Mouse (Mus musculus): ENCODE data around the gene Gpr3. TPM values are rescaled to one million over a fixed set of nuclear protein-coding genes. Genes with fewer than 3 reads are reported as not detected.

Gene Gpr3
- 0.62 and 1.1 TPM in 2 replicates for polyA plus RNA-seq (2014; fragmentation: Nextera tagmentation; extraction: Ambion mirVana)

DNA sequence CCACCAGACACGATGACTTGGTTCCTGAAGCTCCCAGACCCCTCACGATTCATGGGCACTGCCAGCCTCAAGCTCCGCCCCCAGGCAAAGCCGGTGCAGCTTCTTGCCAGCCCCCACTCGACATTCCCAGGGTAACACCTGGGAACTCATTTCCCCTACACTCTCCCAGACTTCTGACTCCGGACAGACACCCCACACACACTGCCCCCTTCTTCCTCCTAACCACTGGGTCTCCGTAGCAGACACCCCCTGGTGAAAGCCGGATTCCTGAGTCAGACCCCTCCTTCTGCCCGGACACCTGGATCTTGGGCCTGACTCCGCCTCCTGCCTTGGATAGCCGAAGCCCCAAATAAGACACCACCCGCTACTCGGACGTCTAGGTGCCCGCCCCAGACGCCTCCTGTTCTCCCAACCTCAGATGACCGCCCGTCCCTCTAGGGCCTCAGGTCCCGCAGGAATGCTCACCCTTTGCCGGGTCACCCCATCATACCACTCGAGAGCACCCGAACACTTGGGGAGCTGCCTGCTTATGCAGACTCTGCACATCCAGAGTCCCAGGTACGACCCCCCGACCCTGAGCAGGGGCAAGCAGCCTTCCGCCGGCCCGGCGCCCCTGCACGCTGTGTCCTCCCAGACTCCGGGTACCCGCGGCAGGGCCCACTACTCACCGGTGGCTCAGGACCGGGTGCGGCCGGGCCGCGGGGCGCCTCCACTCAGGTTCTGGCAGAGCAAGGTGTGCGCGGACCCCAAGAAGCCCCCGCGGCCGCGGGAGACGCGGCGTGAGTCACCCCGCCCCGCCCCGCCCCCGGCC lies at the start of gene Gpr3, which contains the start of gene Cd164l2:
Gene Gpr3 (minus strand): TSS at position 786 of the 811 bp plus-strand sequence.
Gene Cd164l2 (plus strand): TSS at position 381 of the 811 bp plus-strand sequence.
- Histone ChIP-seq H3K27ac (ENCODE audit: low read depth, low read length) (no peak within 1 kb of the TSS), H3K36me3 (ENCODE audit: control insufficient read depth, insufficient read depth, low read length) (no peaks in the 10 kb centered on the region), H3K4me2 (ENCODE audit: low read length) (peak within 1 kb of the TSS; percentile 94), H3K9me3 (replicated peaks; ENCODE audit: control insufficient read depth, low read length) (no peaks in the 10 kb centered on the region), H3K4me1 (ENCODE audit: control insufficient read depth, insufficient read depth, low read length) (peaks cover 13% of the 10 kb centered on the region), H3K27me3 (replicated peaks; ENCODE audit: control insufficient read depth, insufficient read depth, low read length) (peaks cover 8% of the 10 kb centered on the region; the same call in 1 of the 2 replicates), H3K4me3 (ENCODE audit: low read depth, low read length) (peak within 1 kb of the TSS; percentile 60), H3K9ac (ENCODE audit: low read length) (peak within 1 kb of the TSS; percentile 69)
- ATAC-seq = peak; percentile 57
- WGBS = 1% methylated on average over 52 of the region's 52 CpGs
- no peak for DNase-seq (ENCODE audit: low spot score)

GRCm38 (mm10) chr4:133261641-133262374 lies 49.5 kb upstream of the Gpr3 start:
- no peak for DNase-seq (ENCODE audit: low spot score)
- no peak for ATAC-seq
- Histone ChIP-seq H3K4me3 (ENCODE audit: low read depth, low read length) (no peak overlapping the region), H3K4me2 (ENCODE audit: low read length) (no peak overlapping the region), H3K36me3 (ENCODE audit: control insufficient read depth, insufficient read depth, low read length) (peaks cover 27% of the 10 kb centered on the region), H3K27me3 (replicated peaks; ENCODE audit: control insufficient read depth, insufficient read depth, low read length) (0 out of 2 replicates have a peak, but pooled peaks cover 4% of the 10 kb centered on the region), H3K4me1 (ENCODE audit: control insufficient read depth, insufficient read depth, low read length) (no peaks in the 10 kb centered on the region), H3K27ac (ENCODE audit: low read depth, low read length) (no peak overlapping the region), H3K9me3 (replicated peaks; ENCODE audit: control insufficient read depth, low read length) (no peaks in the 10 kb centered on the region), H3K9ac (ENCODE audit: low read length) (no peak overlapping the region)
- 61% methylated on average over 10 of the region's 10 CpGs for WGBS

- no peaks in the 10 kb centered on the region for H3K36me3 ChIP-seq (ENCODE audit: control insufficient read depth, insufficient read depth, low read length)
- WGBS = 81% methylated on average over 12 of the region's 12 CpGs
- H3K27ac ChIP-seq (ENCODE audit: low read depth, low read length) = no peak overlapping the region
Observed at GRCm38 (mm10) chr4:133257798-133258408, 45.6 kb upstream of the Gpr3 start.

GRCm38 (mm10) chr4:133257230-133257629 lies 44.9 kb upstream of the Gpr3 start:
- no peak overlapping the region for H3K4me3 ChIP-seq (ENCODE audit: low read depth, low read length)
- peaks cover 16% of the 10 kb centered on the region; the same call in 1 of the 2 replicates for H3K27me3 ChIP-seq (replicated peaks; ENCODE audit: control insufficient read depth, insufficient read depth, low read length)
- no peaks in the 10 kb centered on the region for H3K36me3 ChIP-seq (ENCODE audit: control insufficient read depth, insufficient read depth, low read length)
- no peak for DNase-seq (ENCODE audit: low spot score)
- H3K4me2 ChIP-seq (ENCODE audit: low read length) = no peak overlapping the region
- no peak overlapping the region for H3K27ac ChIP-seq (ENCODE audit: low read depth, low read length)
- no peak for ATAC-seq
- 30% methylated on average over 11 of the region's 12 CpGs for WGBS
- H3K4me1 ChIP-seq (ENCODE audit: control insufficient read depth, insufficient read depth, low read length) = no peaks in the 10 kb centered on the region
- H3K9me3 ChIP-seq (replicated peaks; ENCODE audit: control insufficient read depth, low read length) = no peaks in the 10 kb centered on the region
- no peak overlapping the region for H3K9ac ChIP-seq (ENCODE audit: low read length)

More at GRCm38 (mm10) chr4:133257798-133258408, 45.6 kb upstream of the Gpr3 start:
- H3K4me3 ChIP-seq (ENCODE audit: low read depth, low read length) = no peak overlapping the region
- ATAC-seq = no peak
- no peak overlapping the region for H3K4me2 ChIP-seq (ENCODE audit: low read length)
- no peak for DNase-seq (ENCODE audit: low spot score)
- no peaks in the 10 kb centered on the region for H3K4me1 ChIP-seq (ENCODE audit: control insufficient read depth, insufficient read depth, low read length)
- peaks cover 11% of the 10 kb centered on the region; the same call in 1 of the 2 replicates for H3K27me3 ChIP-seq (replicated peaks; ENCODE audit: control insufficient read depth, insufficient read depth, low read length)
- no peak overlapping the region for H3K9ac ChIP-seq (ENCODE audit: low read length)
- H3K9me3 ChIP-seq (replicated peaks; ENCODE audit: control insufficient read depth, low read length) = no peaks in the 10 kb centered on the region

DNA sequence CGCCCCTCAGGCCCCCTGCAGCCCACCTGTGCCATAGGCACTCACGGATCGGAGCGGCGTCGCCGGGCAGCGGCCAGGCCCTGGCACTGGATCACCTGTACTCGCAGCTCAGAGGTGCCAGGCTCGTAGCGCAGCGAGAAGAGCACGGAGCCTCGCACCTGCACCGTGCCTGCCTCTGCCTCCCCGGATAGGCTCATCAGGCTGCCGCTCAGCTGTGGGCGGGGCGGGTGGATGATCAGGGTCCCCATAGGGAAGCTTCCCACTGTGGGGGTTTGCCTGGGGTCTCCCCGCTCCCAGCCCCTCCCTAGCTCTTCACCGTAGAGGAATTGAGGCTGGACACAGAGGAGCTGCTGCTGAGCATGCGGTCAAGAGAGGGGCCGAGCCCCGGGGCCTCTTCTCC lies 44.5 kb upstream of the Gpr3 start:
- ATAC-seq (no peak), DNase-seq (ENCODE audit: low spot score) (no peak)
- Histone ChIP-seq H3K36me3 (ENCODE audit: control insufficient read depth, insufficient read depth, low read length) (no peaks in the 10 kb centered on the region), H3K27me3 (replicated peaks; ENCODE audit: control insufficient read depth, insufficient read depth, low read length) (peaks cover 20% of the 10 kb centered on the region), H3K4me2 (ENCODE audit: low read length) (no peak overlapping the region), H3K4me1 (ENCODE audit: control insufficient read depth, insufficient read depth, low read length) (no peaks in the 10 kb centered on the region), H3K9me3 (replicated peaks; ENCODE audit: control insufficient read depth, low read length) (no peaks in the 10 kb centered on the region), H3K4me3 (ENCODE audit: low read depth, low read length) (no peak overlapping the region), H3K9ac (ENCODE audit: low read length) (no peak overlapping the region), H3K27ac (ENCODE audit: low read depth, low read length) (no peak overlapping the region)
- WGBS = 18% methylated on average over 24 of the region's 24 CpGs

DNA sequence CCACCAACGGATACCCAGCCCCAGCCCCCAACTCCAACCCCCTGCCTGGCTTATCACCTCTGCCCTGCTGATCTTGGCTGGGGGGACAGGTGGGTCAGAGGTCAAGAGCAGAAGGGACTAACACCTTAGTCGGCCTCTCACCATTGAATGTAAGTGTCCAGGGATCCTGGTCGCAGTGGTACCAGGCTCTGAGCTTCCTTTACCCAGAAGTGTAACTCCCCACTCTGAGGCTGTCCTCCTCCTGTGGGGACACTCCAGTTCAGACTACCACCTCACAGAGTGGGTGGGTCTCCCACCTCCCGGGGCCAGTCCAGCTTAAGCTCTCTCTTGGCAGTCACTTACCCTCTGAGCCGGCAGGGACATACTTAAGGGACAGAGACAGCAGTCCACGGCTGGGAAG lies 43.1 kb upstream of the Gpr3 start:
- H3K36me3 ChIP-seq (ENCODE audit: control insufficient read depth, insufficient read depth, low read length) = no peaks in the 10 kb centered on the region
- no peak overlapping the region for H3K4me3 ChIP-seq (ENCODE audit: low read depth, low read length)
- no peak for DNase-seq (ENCODE audit: low spot score)
- peaks cover 4% of the 10 kb centered on the region for H3K4me1 ChIP-seq (ENCODE audit: control insufficient read depth, insufficient read depth, low read length)
- 65% methylated on average over 6 of the region's 6 CpGs for WGBS
- H3K4me2 ChIP-seq (ENCODE audit: low read length) = no peak overlapping the region
- peaks cover 34% of the 10 kb centered on the region for H3K27me3 ChIP-seq (replicated peaks; ENCODE audit: control insufficient read depth, insufficient read depth, low read length)
- no peak overlapping the region for H3K27ac ChIP-seq (ENCODE audit: low read depth, low read length)
- no peaks in the 10 kb centered on the region for H3K9me3 ChIP-seq (replicated peaks; ENCODE audit: control insufficient read depth, low read length)
- no peak overlapping the region for H3K9ac ChIP-seq (ENCODE audit: low read length)
- ATAC-seq = no peak

DNA sequence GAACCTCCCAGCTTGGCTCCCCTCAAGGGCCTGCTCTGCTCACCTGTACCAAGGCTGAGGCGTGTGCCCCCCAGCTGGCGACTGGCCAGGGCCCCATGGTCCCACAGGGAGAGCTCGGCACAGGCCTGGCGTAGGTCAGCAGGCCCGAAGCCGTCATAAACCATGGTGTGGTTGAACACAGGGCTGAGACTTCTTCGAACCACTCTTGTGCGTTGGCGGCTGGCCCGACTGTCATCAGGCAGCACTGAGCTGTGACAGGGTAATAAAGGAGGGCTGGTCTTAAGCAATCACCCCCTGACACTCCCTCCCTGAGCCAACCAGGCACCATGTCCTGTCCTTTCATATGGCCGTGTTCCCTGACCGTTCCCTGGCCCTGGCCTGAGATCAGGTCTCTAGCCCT lies 41.1 kb upstream of the Gpr3 start:
- Histone ChIP-seq H3K27me3 (replicated peaks; ENCODE audit: control insufficient read depth, insufficient read depth, low read length) (peaks cover 42% of the 10 kb centered on the region), H3K4me3 (ENCODE audit: low read depth, low read length) (no peak overlapping the region), H3K4me2 (ENCODE audit: low read length) (no peak overlapping the region), H3K27ac (ENCODE audit: low read depth, low read length) (no peak overlapping the region), H3K9me3 (replicated peaks; ENCODE audit: control insufficient read depth, low read length) (no peaks in the 10 kb centered on the region), H3K4me1 (ENCODE audit: control insufficient read depth, insufficient read depth, low read length) (peaks cover 4% of the 10 kb centered on the region), H3K9ac (ENCODE audit: low read length) (no peak overlapping the region), H3K36me3 (ENCODE audit: control insufficient read depth, insufficient read depth, low read length) (no peaks in the 10 kb centered on the region)
- no peak for DNase-seq (ENCODE audit: low spot score)
- ATAC-seq = no peak
- 84% methylated on average over 12 of the region's 12 CpGs for WGBS

DNA sequence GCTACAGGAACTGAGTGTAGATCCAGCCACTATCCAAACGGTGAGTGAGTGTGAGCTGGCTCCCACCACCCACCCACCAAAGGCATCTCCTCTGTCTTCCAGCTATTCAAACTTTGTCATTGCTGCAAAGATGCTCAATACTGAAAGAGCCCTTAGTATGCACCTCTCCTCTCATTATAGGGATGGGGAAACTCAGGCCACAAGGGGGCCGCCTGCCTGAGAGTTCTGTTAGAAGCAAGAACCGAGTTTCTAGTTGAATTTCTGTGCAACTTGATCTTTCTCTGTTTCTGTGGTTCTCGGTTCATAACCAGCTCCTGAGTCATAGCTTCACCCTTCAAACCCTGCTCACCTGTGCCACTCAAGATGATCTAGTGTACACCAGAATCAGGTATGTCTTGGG lies 39.8 kb upstream of the Gpr3 start:
- ATAC-seq = no peak
- peaks cover 41% of the 10 kb centered on the region for H3K27me3 ChIP-seq (replicated peaks; ENCODE audit: control insufficient read depth, insufficient read depth, low read length)
- peak; percentile 24 for DNase-seq (ENCODE audit: low spot score)
- no peaks in the 10 kb centered on the region for H3K36me3 ChIP-seq (ENCODE audit: control insufficient read depth, insufficient read depth, low read length)
- no peak overlapping the region for H3K4me3 ChIP-seq (ENCODE audit: low read depth, low read length)
- no peak overlapping the region for H3K4me2 ChIP-seq (ENCODE audit: low read length)
- H3K9ac ChIP-seq (ENCODE audit: low read length) = no peak overlapping the region
- no peaks in the 10 kb centered on the region for H3K9me3 ChIP-seq (replicated peaks; ENCODE audit: control insufficient read depth, low read length)
- no peak overlapping the region for H3K27ac ChIP-seq (ENCODE audit: low read depth, low read length)
- H3K4me1 ChIP-seq (ENCODE audit: control insufficient read depth, insufficient read depth, low read length) = peaks cover 4% of the 10 kb centered on the region
- 31% methylated on average over 4 of the region's 4 CpGs for WGBS
